ENCODE assay signal across 32 mouse cellular contexts in genomic region chr8:59113221-59113620, GRCm38 (mm10).
"Had no signal": no experiment of that assay in that cellular context is flagged by ENCODE, and none has a peak within 500 bp of the region (broad histone marks: within the 10 kb centered on the region; RNA-seq: fewer than 3 reads in every experiment).

No protein-coding gene starts in this region.

- H3K4me3 ChIP-seq: limb, embryonic 10.5 days; limb, embryonic 12.5 days; limb, embryonic 13.5 days; limb, embryonic 15.5 days; liver, embryonic 12.5 days; liver, embryonic 13.5 days; liver, embryonic 15.5 days; lung, embryonic 15.5 days; megakaryocyte, embryonic 14.5 days; midbrain, embryonic 10.5 days; midbrain, embryonic 12.5 days; midbrain, embryonic 13.5 days; midbrain, embryonic 15.5 days; myocyte; neural tube, embryonic 12.5 days had no signal

- H3K27ac ChIP-seq: limb, embryonic 10.5 days; limb, embryonic 12.5 days; limb, embryonic 13.5 days; limb, embryonic 15.5 days; liver, embryonic 12.5 days; liver, embryonic 13.5 days; liver, embryonic 14.5 days; liver, embryonic 15.5 days; lung, embryonic 15.5 days; macrophage; midbrain, embryonic 10.5 days; midbrain, embryonic 12.5 days; midbrain, embryonic 13.5 days; midbrain, embryonic 15.5 days; neural tube, embryonic 12.5 days had no signal

- H3K9me3 ChIP-seq: limb, embryonic 10.5 days; limb, embryonic 12.5 days; limb, embryonic 13.5 days; limb, embryonic 15.5 days; liver, embryonic 12.5 days; liver, embryonic 13.5 days; liver, embryonic 15.5 days; lung, embryonic 15.5 days; megakaryocyte, embryonic 14.5 days; midbrain, embryonic 10.5 days; midbrain, embryonic 12.5 days; midbrain, embryonic 13.5 days; midbrain, embryonic 15.5 days; neural tube, embryonic 12.5 days had no signal

- H3K4me1 ChIP-seq: limb, embryonic 10.5 days; limb, embryonic 12.5 days; limb, embryonic 13.5 days; limb, embryonic 15.5 days; liver, embryonic 12.5 days; liver, embryonic 13.5 days; liver, embryonic 15.5 days; lung, embryonic 15.5 days; megakaryocyte, embryonic 14.5 days; midbrain, embryonic 10.5 days; midbrain, embryonic 12.5 days; midbrain, embryonic 13.5 days; midbrain, embryonic 15.5 days; neural tube, embryonic 12.5 days had no signal

- DNase-seq: left cerebral cortex, postnatal 4 days; liver; liver, embryonic 13.5 days; liver, postnatal 0 days; lung, adult 18-20 months; lung, adult 2 months; lung, embryonic 14.5 days; lung, postnatal 10 days; lung, postnatal 14 days; lung, postnatal 36 days; lung, postnatal 4 days; midbrain, embryonic 14.5 days had no signal

- H3K36me3 ChIP-seq: limb, embryonic 10.5 days; limb, embryonic 12.5 days; limb, embryonic 13.5 days; limb, embryonic 15.5 days; liver, embryonic 12.5 days; liver, embryonic 13.5 days; liver, embryonic 15.5 days; lung, embryonic 15.5 days; midbrain, embryonic 10.5 days; midbrain, embryonic 12.5 days; midbrain, embryonic 13.5 days; midbrain, embryonic 15.5 days; neural tube, embryonic 12.5 days had no signal

- H3K4me2 ChIP-seq: limb, embryonic 12.5 days; limb, embryonic 13.5 days; limb, embryonic 15.5 days; liver, embryonic 11.5 days; liver, embryonic 12.5 days; liver, embryonic 13.5 days; liver, embryonic 15.5 days; lung, embryonic 14.5 days; lung, embryonic 15.5 days; midbrain, embryonic 11.5 days; midbrain, embryonic 12.5 days; midbrain, embryonic 13.5 days; midbrain, embryonic 15.5 days; neural tube, embryonic 12.5 days had no signal

- H3K27me3 ChIP-seq: limb, embryonic 12.5 days; limb, embryonic 13.5 days; limb, embryonic 15.5 days; liver, embryonic 12.5 days; liver, embryonic 13.5 days; liver, embryonic 15.5 days; lung, embryonic 15.5 days; megakaryocyte, embryonic 14.5 days; midbrain, embryonic 12.5 days; midbrain, embryonic 13.5 days; midbrain, embryonic 15.5 days; neural tube, embryonic 12.5 days had no signal

- H3K9ac ChIP-seq: limb, embryonic 12.5 days; limb, embryonic 13.5 days; limb, embryonic 15.5 days; liver, embryonic 12.5 days; liver, embryonic 13.5 days; liver, embryonic 14.5 days; liver, embryonic 15.5 days; liver, postnatal 0 days; lung, embryonic 14.5 days; lung, embryonic 15.5 days; midbrain, embryonic 12.5 days; midbrain, embryonic 13.5 days; midbrain, embryonic 15.5 days; neural tube, embryonic 12.5 days had no signal

- ATAC-seq: liver, embryonic 12.5 days; liver, postnatal 0 days; lung, postnatal 0 days; midbrain, embryonic 13.5 days; midbrain, embryonic 15.5 days; midbrain, embryonic 16.5 days had no signal
